Mouse (Mus musculus) left cerebral cortex, adult 2 months (tissue): ENCODE measurements at regions not wholly inside any gene's neighbourhood (a gene's known extent, or its start where the extent isn't known, plus 50 kb on each side); places are given as distances from the start of the nearest gene placed in this dataset.

Source experiments
- DNase-seq, 2 experiments: peaks; one replicate each; pipeline ENCODE4 v3.0.0; 2021 to 2022; ENCODE audit warnings: low spot score in 2 of 2, mixed read lengths in 1 of 2; ENCODE audit errors: extremely low spot score in 1 of 2
- H3K27ac ChIP-seq: fragments of 200-600 bp; 2 replicates; pipeline ENCODE4 v1.8.1; 2022
- H3K4me3 ChIP-seq: fragments of 200-600 bp; 2 replicates; pipeline ENCODE4 v1.8.1; 2022
- CTCF ChIP-seq: fragments of 200-600 bp; IDR thresholded peaks from 2 replicates; pipeline ENCODE4 v1.8.1; 2022; ENCODE audit warnings: antibody characterized with exemption, mild to moderate bottlenecking, moderate library complexity
- intact Hi-C: fragments of 180-260 bp; cut with DNase I; formaldehyde crosslinking; loops from one replicate; pipeline ENCODE4 v1.15.1; 2025

- Histone ChIP-seq H3K27ac (no peak overlapping the region), H3K4me3 (no peak overlapping the region)
- TF ChIP-seq CTCF = no peak
- DNase-seq = no peak
- intact Hi-C loops = no loop called here
These were observed 481.2 kb upstream of the Pmfbp1 start for GRCm38 (mm10) chr8:109012655-109013054.

- DNase-seq = no peak
- no peak for TF ChIP-seq CTCF
- intact Hi-C loops = no loop called here
- Histone ChIP-seq H3K27ac (no peak overlapping the region), H3K4me3 (no peak overlapping the region)
These were observed 480.2 kb upstream of the Pmfbp1 start for GRCm38 (mm10) chr8:109013577-109013976.

- Histone ChIP-seq H3K4me3 (no peak overlapping the region), H3K27ac (no peak overlapping the region)
- peak; percentile 52 for TF ChIP-seq CTCF
- intact Hi-C loops = no loop called here
- DNase-seq = no peak
These were observed 479.1 kb upstream of the Pmfbp1 start for GRCm38 (mm10) chr8:109014746-109015145.

GRCm38 (mm10) chr8:109019565-109019964 lies 474.3 kb upstream of the Pmfbp1 start:
- no peak overlapping the region for H3K27ac ChIP-seq
- no peak for TF ChIP-seq CTCF
- no peak for DNase-seq
- H3K4me3 ChIP-seq = no peak overlapping the region
- intact Hi-C loops = no loop called here

- DNase-seq = no peak
- Histone ChIP-seq H3K4me3 (no peak overlapping the region), H3K27ac (no peak overlapping the region)
- intact Hi-C loops = no loop called here
- no peak for TF ChIP-seq CTCF
These were observed 473.7 kb upstream of the Pmfbp1 start for GRCm38 (mm10) chr8:109020102-109020501.

- no peak overlapping the region for H3K27ac ChIP-seq
These were observed 465.9 kb upstream of the Pmfbp1 start for GRCm38 (mm10) chr8:109027923-109028322.

GRCm38 (mm10) chr8:109053608-109054007 lies 440.2 kb upstream of the Pmfbp1 start:
- no peak for TF ChIP-seq CTCF
- DNase-seq = no peak
- Histone ChIP-seq H3K4me3 (no peak overlapping the region), H3K27ac (no peak overlapping the region)
- intact Hi-C loops = no loop called here

More at GRCm38 (mm10) chr8:109027923-109028322, 465.9 kb upstream of the Pmfbp1 start:
- TF ChIP-seq CTCF = no peak
- H3K4me3 ChIP-seq = no peak overlapping the region
- no peak for DNase-seq
- intact Hi-C loops = no loop called here

- TF ChIP-seq CTCF = no peak
- no peak for DNase-seq
- intact Hi-C loops = no loop called here
- no peak overlapping the region for H3K27ac ChIP-seq
- no peak overlapping the region for H3K4me3 ChIP-seq
These were observed 434.7 kb upstream of the Pmfbp1 start for GRCm38 (mm10) chr8:109059152-109059551.

- TF ChIP-seq CTCF = no peak
- no peak overlapping the region for H3K4me3 ChIP-seq
- no peak overlapping the region for H3K27ac ChIP-seq
- intact Hi-C loops = no loop called here
- DNase-seq = no peak
These were observed 431.5 kb upstream of the Pmfbp1 start for GRCm38 (mm10) chr8:109062376-109062775.

- H3K27ac ChIP-seq = no peak overlapping the region
- no peak for DNase-seq
- TF ChIP-seq CTCF = no peak
- no peak overlapping the region for H3K4me3 ChIP-seq
- intact Hi-C loops = no loop called here
These were observed 420.1 kb upstream of the Pmfbp1 start for GRCm38 (mm10) chr8:109073715-109074114.

GRCm38 (mm10) chr8:109075006-109075405 lies 418.8 kb upstream of the Pmfbp1 start:
- H3K4me3 ChIP-seq = no peak overlapping the region
- no peak overlapping the region for H3K27ac ChIP-seq
- TF ChIP-seq CTCF = no peak
- no peak for DNase-seq
- intact Hi-C loops = no loop called here

- no peak overlapping the region for H3K4me3 ChIP-seq
- no peak overlapping the region for H3K27ac ChIP-seq
- no peak for DNase-seq
- no peak for TF ChIP-seq CTCF
- intact Hi-C loops = no loop called here
These were observed 414.6 kb upstream of the Pmfbp1 start for GRCm38 (mm10) chr8:109079223-109079622.

- no peak for TF ChIP-seq CTCF
- no peak for DNase-seq
- no peak overlapping the region for H3K27ac ChIP-seq
- no peak overlapping the region for H3K4me3 ChIP-seq
- intact Hi-C loops = no loop called here
These were observed 412.5 kb upstream of the Pmfbp1 start for GRCm38 (mm10) chr8:109081295-109081694.

GRCm38 (mm10) chr8:109085134-109085533 lies 408.7 kb upstream of the Pmfbp1 start:
- no peak for TF ChIP-seq CTCF
- H3K4me3 ChIP-seq = no peak overlapping the region
- no peak overlapping the region for H3K27ac ChIP-seq
- intact Hi-C loops = no loop called here
- no peak for DNase-seq
